Mouse (Mus musculus) left cerebral cortex, adult 8-10 months (tissue): ENCODE results near the gene Pnck. TPM values are rescaled to one million over a fixed set of nuclear protein-coding genes. Genes with fewer than 3 reads are reported as not detected.

ENCODE experiments used
- DNase-seq, 2 experiments: peaks; one replicate each; pipeline ENCODE4 v3.0.0; 2022; ENCODE audit warnings: low spot score in 2 of 2
- total RNA-seq, 4 experiments: library from RNA; stranded (reverse); gene quantifications; 2 replicates each; pipeline ENCODE4 v1.2.4; 2022

Gene Pnck
- total RNA-seq = 100 to 1,000 TPM in 1 of 4 experiments, 10 to 100 TPM in 3; 83.1 to 100 (median 96.2) TPM

DNA sequence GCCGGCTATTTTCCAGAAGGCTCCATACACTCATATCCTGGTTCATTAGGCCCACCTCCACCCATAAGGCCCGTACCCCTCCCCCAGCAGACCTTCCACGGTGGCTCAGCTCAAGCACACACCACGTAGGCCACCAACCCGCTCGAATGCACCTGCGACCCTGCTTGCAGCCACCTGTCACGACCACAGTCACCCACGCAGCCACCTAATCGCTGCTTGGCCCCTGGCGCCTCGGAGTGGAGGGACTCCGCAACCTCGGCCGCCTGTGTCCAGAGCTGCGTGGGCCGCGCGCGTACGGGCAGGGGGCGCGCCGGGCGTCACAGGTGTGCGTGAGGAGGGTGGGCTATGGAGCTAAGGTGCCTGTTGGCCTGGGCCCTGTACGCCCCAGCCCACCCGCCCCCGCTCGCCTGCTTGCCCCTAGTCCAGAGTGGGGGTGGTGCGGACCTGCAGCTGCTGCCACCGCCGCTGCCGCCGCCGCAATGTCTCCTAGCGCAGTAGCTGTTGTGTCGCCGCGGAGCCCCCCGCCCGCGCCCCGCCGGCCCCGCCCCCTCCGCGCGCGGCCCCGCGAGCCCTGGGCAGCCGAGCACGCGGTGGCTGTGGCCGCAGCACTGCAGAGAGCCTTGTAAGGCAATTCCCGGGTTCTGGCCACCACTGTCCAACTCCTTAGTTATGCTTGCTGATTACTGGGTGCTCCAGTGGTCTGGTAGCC lies at the start of gene Pnck:
Gene Pnck (minus strand): TSS at position 543 of the 709 bp plus-strand sequence.
- no peak for DNase-seq

DNA sequence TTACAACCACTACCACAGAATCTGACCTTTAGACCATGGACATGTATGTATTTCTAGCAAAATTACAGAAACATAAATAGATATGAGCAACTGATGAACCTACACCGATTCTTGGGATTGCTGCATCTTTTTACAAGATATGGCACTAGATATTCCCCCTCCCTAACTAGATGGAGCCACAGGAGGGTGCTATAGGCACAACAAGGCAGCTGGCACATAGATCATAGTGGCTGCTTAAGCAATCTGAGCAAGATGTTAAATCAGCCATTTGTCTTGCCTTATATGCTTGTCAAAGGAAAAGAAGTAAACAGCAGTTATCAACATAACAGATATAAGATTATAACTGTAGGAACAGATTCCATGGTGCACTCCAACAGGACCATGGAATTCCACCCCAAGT lies 40.6 kb upstream of the Pnck start:
- DNase-seq = no peak

GRCm38 (mm10) chrX:73690917-73691629 lies 31.2 kb upstream of the Pnck start:
- no peak for DNase-seq

- no peak for DNase-seq
Observed at GRCm38 (mm10) chrX:73685629-73686028, 25.7 kb upstream of the Pnck start.

DNA sequence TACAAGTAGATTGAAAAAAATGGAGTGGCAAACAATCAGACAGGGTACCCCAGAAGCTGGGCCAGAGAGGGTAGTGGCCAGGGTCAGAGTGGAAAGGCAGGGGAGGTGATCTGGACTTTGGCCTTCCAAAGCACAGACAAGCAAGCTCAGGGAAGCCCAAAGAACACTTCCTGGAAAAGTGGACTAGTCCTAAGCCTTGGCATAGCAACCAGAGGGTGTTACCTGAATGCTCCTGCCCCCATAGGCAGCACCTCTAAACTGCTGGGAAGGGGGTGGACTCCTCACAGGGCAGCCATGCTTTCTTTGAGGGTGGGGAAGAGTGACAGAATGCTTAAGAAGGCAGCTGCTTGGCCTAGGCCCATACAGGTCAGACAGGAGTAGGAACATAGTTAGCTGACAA lies 25.1 kb upstream of the Pnck start:
- no peak for DNase-seq

GRCm38 (mm10) chrX:73684156-73684555 lies 24.2 kb upstream of the Pnck start:
- DNase-seq = no peak

DNA sequence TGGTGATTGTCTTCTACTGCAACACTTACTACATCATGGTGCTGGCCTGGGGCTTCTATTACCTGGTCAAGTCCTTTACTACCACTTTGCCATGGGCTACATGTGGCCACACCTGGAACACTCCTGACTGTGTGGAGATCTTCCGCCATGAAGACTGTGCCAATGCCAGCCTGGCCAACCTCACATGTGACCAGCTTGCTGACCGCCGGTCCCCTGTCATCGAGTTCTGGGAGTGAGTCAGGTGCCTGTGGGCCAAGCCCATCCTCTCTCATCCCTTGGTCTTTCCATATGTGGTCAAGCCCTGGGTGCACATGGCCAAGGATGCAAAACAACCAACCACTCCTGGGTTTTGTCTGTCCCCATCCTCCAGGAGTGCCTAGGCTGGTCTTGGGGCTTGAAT lies 16.8 kb upstream of the Pnck start:
- no peak for DNase-seq

GRCm38 (mm10) chrX:73675231-73675630 lies 15.3 kb upstream of the Pnck start:
- DNase-seq = no peak

DNA sequence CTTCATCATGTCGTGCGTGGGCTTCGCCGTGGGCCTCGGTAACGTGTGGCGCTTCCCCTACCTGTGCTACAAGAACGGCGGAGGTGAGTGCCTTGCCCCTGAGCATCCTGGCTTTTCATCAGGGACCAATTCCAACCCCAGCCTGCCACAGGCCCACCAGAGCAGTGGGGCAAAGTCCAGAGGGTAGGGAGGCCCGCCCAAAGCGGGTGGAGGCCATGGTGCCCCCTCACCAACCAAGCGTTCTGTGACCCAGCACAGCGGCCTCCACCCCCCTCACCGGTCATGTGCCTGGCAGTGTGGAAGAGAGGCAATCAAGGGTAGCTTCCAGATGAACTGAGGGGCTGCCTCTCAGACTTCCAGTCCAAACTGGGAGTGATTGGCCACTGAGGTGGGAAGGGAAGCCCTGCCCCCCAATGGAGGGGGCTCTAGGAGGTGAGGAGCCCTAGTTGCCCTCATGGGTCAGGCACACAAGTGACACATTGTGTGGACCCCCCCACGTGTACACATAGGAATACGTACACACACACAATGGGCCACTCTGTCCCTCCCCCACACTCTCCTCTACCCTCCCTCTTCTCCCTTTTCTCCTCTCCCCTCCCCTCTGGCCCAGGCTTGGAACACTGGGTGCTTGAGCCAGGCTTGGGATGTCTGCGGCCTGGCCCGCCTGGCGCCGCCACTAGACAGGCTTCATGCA lies 14.2 kb upstream of the Pnck start:
- DNase-seq = peak in 1 of 2 experiments; percentile 52

DNA sequence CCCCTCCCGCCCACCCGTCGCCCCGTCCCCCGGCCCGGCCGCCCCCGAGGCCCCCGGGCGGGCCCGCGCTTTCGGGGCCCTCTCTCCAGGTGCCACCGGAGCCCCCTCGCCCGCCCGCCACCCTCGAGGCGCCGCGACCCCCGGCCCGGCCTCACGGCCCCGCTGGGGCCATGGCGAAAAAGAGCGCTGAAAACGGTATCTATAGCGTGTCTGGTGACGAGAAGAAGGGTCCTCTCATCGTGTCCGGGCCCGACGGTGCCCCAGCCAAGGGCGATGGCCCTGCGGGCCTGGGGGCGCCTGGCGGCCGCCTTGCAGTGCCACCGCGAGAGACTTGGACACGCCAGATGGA lies 13.7 kb upstream of the Pnck start:
- DNase-seq = no peak

DNA sequence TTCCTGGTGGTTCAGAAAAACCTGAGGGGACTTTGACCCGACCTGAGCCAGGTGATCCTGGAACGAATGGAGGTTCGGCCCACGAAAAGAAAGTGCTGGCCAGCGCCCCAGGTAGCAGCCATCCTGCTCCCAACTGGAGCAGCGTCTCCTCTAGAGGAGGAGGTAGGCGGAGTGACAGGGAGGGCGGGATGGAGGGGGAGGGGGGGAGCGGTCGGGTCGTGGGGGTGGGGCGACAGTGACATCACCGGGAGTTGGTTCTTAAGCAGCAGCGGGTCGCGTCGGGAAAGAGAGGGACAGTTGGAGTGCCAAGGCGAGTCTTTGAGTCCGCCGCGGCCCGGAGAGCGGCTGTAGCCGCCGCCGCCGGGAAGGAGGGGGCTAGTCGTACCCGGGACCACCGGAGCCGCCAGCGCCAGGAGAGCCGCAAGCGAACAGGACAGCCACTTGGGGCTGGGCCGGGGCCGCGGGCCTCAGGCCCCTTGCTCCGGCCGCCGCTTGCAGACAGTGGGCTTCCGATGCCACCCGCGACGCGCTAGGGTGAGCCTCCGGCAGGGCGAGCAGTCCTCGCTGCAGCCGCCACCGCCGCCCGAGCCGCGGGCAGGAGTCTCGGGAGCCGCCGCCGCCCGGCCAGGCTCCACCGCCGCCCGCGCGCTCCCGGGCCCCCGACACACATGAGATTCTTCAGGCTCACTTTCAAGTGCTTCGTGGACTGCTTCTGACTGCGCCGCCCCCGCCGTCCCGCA lies 13.1 kb upstream of the Pnck start, which contains the start of gene Slc6a8:
Gene Slc6a8 (plus strand): TSS at position 272 of the 740 bp plus-strand sequence.
- DNase-seq = no peak

GRCm38 (mm10) chrX:73672031-73672431 lies 12.1 kb upstream of the Pnck start:
- DNase-seq = no peak

GRCm38 (mm10) chrX:73663143-73663542 lies 3.2 kb upstream of the Pnck start:
- DNase-seq = no peak

DNA sequence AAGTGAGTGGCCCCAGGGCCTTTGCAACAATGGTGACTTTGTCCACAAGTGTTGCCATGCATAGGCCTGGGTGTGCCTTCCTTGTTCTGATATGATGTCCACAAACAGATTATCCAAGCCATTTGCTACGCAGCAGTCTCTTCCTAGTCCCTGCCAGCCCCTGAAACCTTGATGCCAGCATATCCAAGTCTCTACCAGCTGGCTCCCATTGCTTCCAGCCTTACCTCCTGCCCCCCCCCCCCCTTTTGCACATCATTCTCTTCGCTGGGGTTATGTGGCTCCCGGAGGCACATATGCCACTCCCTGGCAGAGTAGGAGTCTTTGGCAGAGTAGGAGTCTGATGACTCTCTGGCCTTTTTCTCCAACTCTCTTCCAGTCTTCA lies 358 bp upstream of the Pnck start:
- DNase-seq = no peak

GRCm38 (mm10) chrX:73658936-73659574 lies 862 bp downstream of the Pnck start:
- DNase-seq = peak in 1 of 2 experiments; percentile 75

- no peak for DNase-seq
Observed at GRCm38 (mm10) chrX:73658391-73658790, 1.5 kb downstream of the Pnck start.

DNA sequence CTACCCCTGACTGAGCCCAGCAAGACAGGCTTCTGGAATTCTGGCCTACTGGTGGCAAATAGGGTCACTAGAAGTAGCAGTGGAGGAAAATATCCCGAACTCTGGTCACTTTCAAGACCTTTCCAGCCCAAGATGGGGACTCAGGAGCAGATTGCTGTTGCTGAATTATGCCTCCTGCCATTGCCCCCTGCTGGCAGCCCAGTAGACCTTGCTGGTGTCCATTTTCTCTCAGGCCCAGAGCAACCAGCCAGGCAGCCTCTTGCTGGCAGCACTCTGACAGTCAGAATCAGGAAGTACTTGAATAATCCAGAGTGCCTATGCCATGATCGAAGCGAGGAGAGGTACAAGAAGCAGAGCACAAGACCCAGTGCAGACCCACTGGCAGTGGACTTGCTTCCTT lies 4.4 kb downstream of the Pnck start:
- DNase-seq = no peak

- DNase-seq = peak in 1 of 2 experiments; percentile 50
Observed at GRCm38 (mm10) chrX:73654177-73654576, 5.7 kb downstream of the Pnck start.

- no peak for DNase-seq
Observed at GRCm38 (mm10) chrX:73653392-73653791, 6.5 kb downstream of the Pnck start.

- no peak for DNase-seq
Observed at GRCm38 (mm10) chrX:73650869-73651268, 9.0 kb downstream of the Pnck start.

- no peak for DNase-seq
Observed at GRCm38 (mm10) chrX:73645121-73645520, 14.8 kb downstream of the Pnck start.
